In genomic region chr16:78265151-78265590, GRCm38 (mm10) we compare ENCODE assay signal across 8 mouse cellular contexts. TPM values are rescaled to one million over a fixed set of nuclear protein-coding genes. Genes with fewer than 3 reads are reported as not detected.
DNase-seq lines count a peak whose midpoint lies in the region; ATAC-seq and TF ChIP-seq lines count a peak whose summit lies in the region.

No protein-coding gene starts in this region.

- H3K9me3 ChIP-seq in embryonic facial prominence, embryonic 11.5 days (replicated peaks; ENCODE audit: control insufficient read depth, low read length), result no peaks in the 10 kb centered on the region
- no peaks in the 10 kb centered on the region for H3K9me3 ChIP-seq in heart, embryonic 12.5 days (replicated peaks)
- H3K9me3 ChIP-seq in kidney, embryonic 14.5 days (ENCODE audit: control insufficient read depth, low read length), result no peaks in the 10 kb centered on the region
- H3K9me3 ChIP-seq in midbrain, embryonic 16.5 days (replicated peaks; ENCODE audit: control insufficient read depth, low read length, poor library complexity, severe bottlenecking), result no peaks in the 10 kb centered on the region
- H3K9me3 ChIP-seq in stomach, postnatal 0 days (ENCODE audit: control insufficient read depth, low read length), result no peaks in the 10 kb centered on the region

- no peak overlapping the region for H3K27ac ChIP-seq in embryonic facial prominence, embryonic 11.5 days (replicated peaks; ENCODE audit: low read depth, low read length)
- peak overlapping the region; percentile 62; the same call in 1 of the 2 replicates for H3K27ac ChIP-seq in heart, embryonic 12.5 days (ENCODE audit: poor library complexity, severe bottlenecking)
- H3K27ac ChIP-seq in kidney, embryonic 14.5 days (ENCODE audit: low read depth, low read length), result peak overlapping the region; percentile 67
- peak overlapping the region; percentile 79 for H3K27ac ChIP-seq in liver, adult 2 months (replicated peaks; ENCODE audit: insufficient read depth, low read depth, low read length)
- no peak overlapping the region; the same call in 1 of the 2 replicates for H3K27ac ChIP-seq in midbrain, embryonic 16.5 days (ENCODE audit: low read length)
- peak overlapping the region; percentile 92 for H3K27ac ChIP-seq in stomach, postnatal 0 days (replicated peaks)

- H3K4me3 ChIP-seq in embryonic facial prominence, embryonic 11.5 days (ENCODE audit: low read depth, low read length), result peak overlapping the region; percentile 37
- H3K4me3 ChIP-seq in heart, embryonic 12.5 days, result peak overlapping the region; percentile 48
- H3K4me3 ChIP-seq in kidney, embryonic 14.5 days (ENCODE audit: low read length), result peak overlapping the region; percentile 43
- H3K4me3 ChIP-seq in liver, adult 2 months (ENCODE audit: insufficient read depth, low read depth, low read length), result peak overlapping the region; percentile 16
- H3K4me3 ChIP-seq in midbrain, embryonic 16.5 days (ENCODE audit: low read depth, low read length), result peak overlapping the region; percentile 38
- peak overlapping the region; percentile 38 for H3K4me3 ChIP-seq in stomach, postnatal 0 days (ENCODE audit: low read depth, low read length)

- DNase-seq in urinary bladder, postnatal 25 days (ENCODE audit: low spot score), result peak; percentile 37
- no peak for DNase-seq in urinary bladder, postnatal 4 days (ENCODE audit: low spot score in 2 of 2)
- peak; percentile 69 for DNase-seq in embryonic facial prominence, embryonic 11.5 days (ENCODE audit: low spot score)
- DNase-seq in liver, adult 2 months (ENCODE audit: extremely low read depth, low read depth, low spot score), result peak; percentile 90
- DNase-seq in stomach, postnatal 0 days (ENCODE audit: low spot score), result peak; percentile 87

- TF ChIP-seq EP300 in stomach, postnatal 0 days (optimal IDR thresholded peaks at IDR 0.05), result no peak

- TF ChIP-seq CTCF in liver, adult 2 months (IDR thresholded peaks at IDR 0.05; ENCODE audit: low read depth, low read length), result no peak
- TF ChIP-seq CTCF in stomach, postnatal 0 days (IDR thresholded peaks at IDR 0.05; ENCODE audit: low read depth), result no peak

- peak; percentile 83 for ATAC-seq in embryonic facial prominence, embryonic 11.5 days (replicated peaks; ENCODE audit: insufficient number of reproducible peaks, low FRiP score, low TSS enrichment, low read depth)
- peak; percentile 45; the same call in 1 of the 2 replicates for ATAC-seq in heart, embryonic 12.5 days (ENCODE audit: insufficient number of reproducible peaks, low FRiP score)
- peak; percentile 66 for ATAC-seq in kidney, embryonic 14.5 days (ENCODE audit: low FRiP score, low TSS enrichment)
- ATAC-seq in midbrain, embryonic 16.5 days, result peak; percentile 21; the same call in 1 of the 2 replicates
- peak; percentile 87 for ATAC-seq in stomach, postnatal 0 days (ENCODE audit: low FRiP score, low TSS enrichment)

- peak overlapping the region; percentile 58 for H3K4me2 ChIP-seq in embryonic facial prominence, embryonic 11.5 days (ENCODE audit: low read depth, low read length)
- peak overlapping the region; percentile 67 for H3K4me2 ChIP-seq in heart, embryonic 12.5 days
- H3K4me2 ChIP-seq in kidney, embryonic 14.5 days (replicated peaks; ENCODE audit: low read depth, low read length), result peak overlapping the region; percentile 74
- H3K4me2 ChIP-seq in midbrain, embryonic 16.5 days (ENCODE audit: low read length), result peak overlapping the region; percentile 69
- H3K4me2 ChIP-seq in stomach, postnatal 0 days (replicated peaks; ENCODE audit: low read depth), result peak overlapping the region; percentile 54

- H3K27me3 ChIP-seq in embryonic facial prominence, embryonic 11.5 days (ENCODE audit: control insufficient read depth, insufficient read depth, low read length), result no peaks in the 10 kb centered on the region
- H3K27me3 ChIP-seq in heart, embryonic 12.5 days (replicated peaks), result no peaks in the 10 kb centered on the region
- H3K27me3 ChIP-seq in kidney, embryonic 14.5 days (ENCODE audit: control insufficient read depth, insufficient read depth, low read length), result no peaks in the 10 kb centered on the region
- H3K27me3 ChIP-seq in liver, adult 2 months (ENCODE audit: control insufficient read depth, insufficient read depth, low read length), result no peaks in the 10 kb centered on the region
- no peaks in the 10 kb centered on the region for H3K27me3 ChIP-seq in midbrain, embryonic 16.5 days (ENCODE audit: control insufficient read depth, insufficient read depth, low read depth, low read length)
- H3K27me3 ChIP-seq in stomach, postnatal 0 days (ENCODE audit: control insufficient read depth, insufficient read depth, low read length), result no peaks in the 10 kb centered on the region

- H3K9ac ChIP-seq in embryonic facial prominence, embryonic 11.5 days (replicated peaks; ENCODE audit: low read length), result peak overlapping the region; percentile 5; the same call in 1 of the 2 replicates
- H3K9ac ChIP-seq in heart, embryonic 12.5 days, result no peak overlapping the region
- H3K9ac ChIP-seq in kidney, embryonic 14.5 days (ENCODE audit: low read depth, low read length), result peak overlapping the region; percentile 55; the same call in 1 of the 2 replicates
- peak overlapping the region; percentile 48 for H3K9ac ChIP-seq in liver, adult 2 months (ENCODE audit: low read depth, low read length)
- peak overlapping the region; percentile 38 for H3K9ac ChIP-seq in midbrain, embryonic 16.5 days (ENCODE audit: low read depth, low read length)
- no peak overlapping the region; the same call in 1 of the 2 replicates for H3K9ac ChIP-seq in stomach, postnatal 0 days (ENCODE audit: low read length)

- 1% methylated on average over 7 of the region's 7 CpGs for WGBS in embryonic facial prominence, embryonic 11.5 days
- 0% methylated on average over 7 of the region's 7 CpGs for WGBS in heart, embryonic 12.5 days
- 0% methylated on average over 7 of the region's 7 CpGs for WGBS in kidney, embryonic 14.5 days
- 0% methylated on average over 7 of the region's 7 CpGs for WGBS in liver, adult 2 months
- WGBS in midbrain, embryonic 16.5 days, result 0% methylated on average over 7 of the region's 7 CpGs
- WGBS in stomach, postnatal 0 days, result 1% methylated on average over 7 of the region's 7 CpGs

- no peak for TF ChIP-seq POLR2A in liver, adult 2 months (IDR thresholded peaks at IDR 0.05; ENCODE audit: extremely low read depth, insufficient read depth, low read length)

- H3K36me3 ChIP-seq in embryonic facial prominence, embryonic 11.5 days (replicated peaks; ENCODE audit: control insufficient read depth, insufficient read depth, low read depth, low read length), result no peaks in the 10 kb centered on the region
- no peaks in the 10 kb centered on the region for H3K36me3 ChIP-seq in heart, embryonic 12.5 days
- H3K36me3 ChIP-seq in kidney, embryonic 14.5 days (ENCODE audit: control insufficient read depth, insufficient read depth, low read length), result no peaks in the 10 kb centered on the region
- no peaks in the 10 kb centered on the region for H3K36me3 ChIP-seq in liver, adult 2 months (ENCODE audit: control insufficient read depth, insufficient read depth, low read length)
- no peaks in the 10 kb centered on the region for H3K36me3 ChIP-seq in midbrain, embryonic 16.5 days (ENCODE audit: control insufficient read depth, insufficient read depth, low read length)
- no peaks in the 10 kb centered on the region for H3K36me3 ChIP-seq in stomach, postnatal 0 days (ENCODE audit: control insufficient read depth, insufficient read depth, low read length)

- no peaks in the 10 kb centered on the region for H3K79me2 ChIP-seq in liver, adult 2 months (ENCODE audit: control insufficient read depth, insufficient read depth, low read length)

- H3K4me1 ChIP-seq in embryonic facial prominence, embryonic 11.5 days (ENCODE audit: control insufficient read depth, insufficient read depth, low read length), result no peaks in the 10 kb centered on the region
- peaks cover 14% of the 10 kb centered on the region for H3K4me1 ChIP-seq in heart, embryonic 12.5 days (replicated peaks)
- H3K4me1 ChIP-seq in kidney, embryonic 14.5 days (ENCODE audit: control insufficient read depth, insufficient read depth, low read length), result peaks cover 6% of the 10 kb centered on the region; the same call in 1 of the 2 replicates
- peaks cover 28% of the 10 kb centered on the region for H3K4me1 ChIP-seq in liver, adult 2 months (ENCODE audit: control insufficient read depth, insufficient read depth, low read length)
- H3K4me1 ChIP-seq in midbrain, embryonic 16.5 days (ENCODE audit: control insufficient read depth, insufficient read depth, low read length), result peaks cover 14% of the 10 kb centered on the region
- H3K4me1 ChIP-seq in stomach, postnatal 0 days (replicated peaks; ENCODE audit: control insufficient read depth, insufficient read depth), result no peaks in the 10 kb centered on the region

RNA-seq across cellular contexts. Expression of gene Cxadr, which starts 36.1 kb away (rescaled TPM):
- 34.1 and 38.7 TPM in 2 replicates for polyA plus RNA-seq in embryonic facial prominence, embryonic 11.5 days (2014; fragmentation: Nextera tagmentation; extraction: Ambion mirVana)
- 43.6 and 43.7 TPM in 2 replicates for polyA plus RNA-seq in heart, embryonic 12.5 days (2016; fragmentation: Nextera tagmentation; extraction: Ambion mirVana)
- polyA plus RNA-seq in kidney, embryonic 14.5 days (2014; fragmentation: Nextera tagmentation; extraction: Ambion mirVana), result 22.1 and 25.7 TPM in 2 replicates
- 50.9 and 64.9 TPM in 2 replicates for total RNA-seq in liver, adult 2 months (2014; rRNA removed)
- polyA plus RNA-seq in liver, adult 2 months (2012; rRNA removed), result 23.6 and 26.4 TPM in 2 replicates
- 205 TPM in 2 replicates for polyA plus RNA-seq in midbrain, embryonic 16.5 days (2015; fragmentation: Nextera tagmentation; extraction: Ambion mirVana)
- 56.4 and 62.1 TPM in 2 replicates for polyA plus RNA-seq in stomach, postnatal 0 days (2015; fragmentation: Nextera tagmentation; extraction: Ambion mirVana)

Comparison
In these comparisons a context has a peak if more than half of its experiments do, and no peak if none do; other contexts are left out.
1. DNase-seq: peak in urinary bladder, postnatal 25 days (single experiment), embryonic facial prominence, embryonic 11.5 days (single experiment), liver, adult 2 months (single experiment) and stomach, postnatal 0 days (single experiment); none in urinary bladder, postnatal 4 days (0 of 2).
2. ATAC-seq: peak in every context shown above with its lines; median percentile 87 in stomach, postnatal 0 days; 83 in embryonic facial prominence, embryonic 11.5 days; 66 in kidney, embryonic 14.5 days; 45 in heart, embryonic 12.5 days; 21 in midbrain, embryonic 16.5 days.
3. H3K27ac ChIP-seq: peak in heart, embryonic 12.5 days (single experiment), kidney, embryonic 14.5 days (single experiment), liver, adult 2 months (single experiment) and stomach, postnatal 0 days (single experiment); none in embryonic facial prominence, embryonic 11.5 days (single experiment) and midbrain, embryonic 16.5 days (single experiment).
4. H3K9ac ChIP-seq: peak in embryonic facial prominence, embryonic 11.5 days (single experiment), kidney, embryonic 14.5 days (single experiment), liver, adult 2 months (single experiment) and midbrain, embryonic 16.5 days (single experiment); none in heart, embryonic 12.5 days (single experiment) and stomach, postnatal 0 days (single experiment).
5. Peak in every context shown above with its lines, with median percentiles within 50 percentile points of each other: H3K4me2 ChIP-seq and H3K4me3 ChIP-seq.